Mouse (Mus musculus) intestine, postnatal 0 days (tissue): ENCODE measurements around the gene Igfbp7. TPM values are rescaled to one million over a fixed set of nuclear protein-coding genes. Genes with fewer than 3 reads are reported as not detected.
A peak's percentile ranks its signal among the peaks of the same experiment; 100 is the strongest.

Source experiments
- ATAC-seq: fragments of 200-750 bp; cut with Nextera tagmentation; 2 replicates; pipeline ENCODE4 v1.8.0; 2017; ENCODE audit warnings: mild to moderate bottlenecking, moderate TSS enrichment, moderate library complexity
- H3K27ac ChIP-seq: fragments of 300-500 bp; sonication (generic); 2 replicates; pipeline ENCODE4 v1.5.1; 2014; ENCODE audit warnings: mild to moderate bottlenecking, low read depth, low read length, moderate library complexity
- H3K27me3 ChIP-seq: fragments of 300-500 bp; sonication (generic); replicated peaks from 2 replicates; pipeline ENCODE4 v1.6.1; 2014; ENCODE audit warnings: low read length, mixed read lengths; ENCODE audit not compliant: control insufficient read depth, insufficient read depth
- H3K36me3 ChIP-seq: fragments of 300-500 bp; sonication (generic); 2 replicates; pipeline ENCODE4 v1.6.1; 2014; ENCODE audit warnings: mild to moderate bottlenecking, moderate library complexity; ENCODE audit not compliant: control insufficient read depth, insufficient read depth
- H3K4me1 ChIP-seq: fragments of 300-500 bp; sonication (generic); replicated peaks from 2 replicates; pipeline ENCODE4 v1.6.1; 2014; ENCODE audit warnings: antibody characterized with exemption, low read length, mixed read lengths; ENCODE audit not compliant: control insufficient read depth, insufficient read depth
- H3K4me2 ChIP-seq: fragments of 300-500 bp; sonication (generic); replicated peaks from 2 replicates; pipeline ENCODE4 v1.6.1; 2014; ENCODE audit warnings: low read depth, mild to moderate bottlenecking, moderate library complexity
- H3K4me3 ChIP-seq: fragments of 300-500 bp; sonication (generic); 2 replicates; pipeline ENCODE4 v1.5.1; 2014; ENCODE audit warnings: low read depth, low read length
- H3K9ac ChIP-seq: fragments of 300-500 bp; sonication (generic); 2 replicates; pipeline ENCODE4 v1.6.1; 2014; ENCODE audit warnings: mild to moderate bottlenecking, low read depth, low read length
- H3K9me3 ChIP-seq: fragments of 300-500 bp; sonication (generic); 2 replicates; pipeline ENCODE4 v1.6.1; 2016; ENCODE audit warnings: mixed run types; ENCODE audit not compliant: control insufficient read depth
- CTCF ChIP-seq: sonication (generic); IDR thresholded peaks from 2 replicates; pipeline ENCODE4 v1.5.1; 2016; ENCODE audit warnings: low read depth, mild to moderate bottlenecking, control low read depth, antibody characterized with exemption, moderate library complexity
- WGBS: fragments of 180-500 bp; shearing (Covaris S2); extraction: QIAGEN DNeasy Blood & Tissue Kit; methylation state at CpG from one replicate; pipeline ENCODE4 v1.1.7; 2014; 5-methylcytosine and 5-hydroxymethylcytosine counted together
- polyA plus RNA-seq: library from polyadenylated mRNA; unstranded; fragments of >200 nt; fragmentation: Nextera tagmentation; extraction: Ambion mirVana; gene quantifications from 2 replicates; pipeline ENCODE4 v1.2.1, GENCODE M21; 2015

The Igfbp7 gene
- polyA plus RNA-seq, 1 experiment from 2014 or later = 255 TPM

GRCm38 (mm10) chr5:77384724-77385123, 23.1 kb downstream of the Igfbp7 start:
- H3K4me1 ChIP-seq = 0 out of 2 replicates have a peak, but pooled peaks cover 6% of the 10 kb centered on the region
- H3K4me2 ChIP-seq = peak overlapping the region; percentile 48
- no peak overlapping the region for H3K9ac ChIP-seq
- H3K4me3 ChIP-seq = peak overlapping the region; percentile 9; the same call in 1 of the 2 replicates
- H3K27me3 ChIP-seq = no peaks in the 10 kb centered on the region
- no peak overlapping the region for H3K27ac ChIP-seq
- no peak for TF ChIP-seq CTCF
- H3K9me3 ChIP-seq = no peaks in the 10 kb centered on the region
- WGBS = 29% methylated on average over 9 of the region's 9 CpGs
- ATAC-seq = no peak
- no peaks in the 10 kb centered on the region for H3K36me3 ChIP-seq

GRCm38 (mm10) chr5:77383799-77384554, 23.9 kb downstream of the Igfbp7 start:
- 73% methylated on average over 5 of the region's 5 CpGs for WGBS
- no peaks in the 10 kb centered on the region for H3K27me3 ChIP-seq
- no peak overlapping the region for H3K4me3 ChIP-seq
- H3K9ac ChIP-seq = no peak overlapping the region
- H3K27ac ChIP-seq = no peak overlapping the region
- 0 out of 2 replicates have a peak, but pooled peaks cover 6% of the 10 kb centered on the region for H3K4me1 ChIP-seq
- peak overlapping the region; percentile 48 for H3K4me2 ChIP-seq
- no peaks in the 10 kb centered on the region for H3K36me3 ChIP-seq
- TF ChIP-seq CTCF = no peak
- no peak for ATAC-seq
- no peaks in the 10 kb centered on the region for H3K9me3 ChIP-seq

GRCm38 (mm10) chr5:77381686-77382085, 26.2 kb downstream of the Igfbp7 start:
- Histone ChIP-seq H3K27ac (no peak overlapping the region), H3K4me3 (no peak overlapping the region), H3K36me3 (no peaks in the 10 kb centered on the region), H3K9ac (no peak overlapping the region), H3K4me2 (no peak overlapping the region), H3K27me3 (no peaks in the 10 kb centered on the region), H3K9me3 (no peaks in the 10 kb centered on the region), H3K4me1 (0 out of 2 replicates have a peak, but pooled peaks cover 6% of the 10 kb centered on the region)
- no peak for TF ChIP-seq CTCF
- ATAC-seq = no peak
- 87% methylated on average over 5 of the region's 5 CpGs for WGBS

GRCm38 (mm10) chr5:77381283-77381682, 26.6 kb downstream of the Igfbp7 start:
- no peak for ATAC-seq
- 0 out of 2 replicates have a peak, but pooled peaks cover 6% of the 10 kb centered on the region for H3K4me1 ChIP-seq
- no peak overlapping the region for H3K9ac ChIP-seq
- H3K4me3 ChIP-seq = no peak overlapping the region
- H3K4me2 ChIP-seq = no peak overlapping the region
- H3K9me3 ChIP-seq = no peaks in the 10 kb centered on the region
- WGBS = 87% methylated on average over 7 of the region's 7 CpGs
- H3K27me3 ChIP-seq = no peaks in the 10 kb centered on the region
- no peak overlapping the region for H3K27ac ChIP-seq
- H3K36me3 ChIP-seq = no peaks in the 10 kb centered on the region
- no peak for TF ChIP-seq CTCF

- H3K4me1 ChIP-seq = 0 out of 2 replicates have a peak, but pooled peaks cover 6% of the 10 kb centered on the region
- no peaks in the 10 kb centered on the region for H3K36me3 ChIP-seq
- no peak overlapping the region for H3K4me2 ChIP-seq
- H3K4me3 ChIP-seq = no peak overlapping the region
- 88% methylated on average over 17 of the region's 17 CpGs for WGBS
- H3K27ac ChIP-seq = no peak overlapping the region
- H3K9ac ChIP-seq = no peak overlapping the region
- no peaks in the 10 kb centered on the region for H3K27me3 ChIP-seq
- TF ChIP-seq CTCF = no peak
- H3K9me3 ChIP-seq = no peaks in the 10 kb centered on the region
- no peak for ATAC-seq
Measured at GRCm38 (mm10) chr5:77380321-77380901, 27.4 kb downstream of the Igfbp7 start.

- Histone ChIP-seq H3K4me1 (0 out of 2 replicates have a peak, but pooled peaks cover 6% of the 10 kb centered on the region), H3K27me3 (no peaks in the 10 kb centered on the region), H3K27ac (no peak overlapping the region), H3K4me2 (no peak overlapping the region), H3K9me3 (no peaks in the 10 kb centered on the region), H3K4me3 (no peak overlapping the region), H3K9ac (no peak overlapping the region), H3K36me3 (no peaks in the 10 kb centered on the region)
- no peak for TF ChIP-seq CTCF
- no peak for ATAC-seq
- WGBS = 82% methylated on average over 14 of the region's 14 CpGs
Measured at GRCm38 (mm10) chr5:77379434-77380135, 28.3 kb downstream of the Igfbp7 start.
